Mouse (Mus musculus) left cerebral cortex, postnatal 36 days (tissue): Measurements from ENCODE around the gene D630045J12Rik. TPM values are rescaled to one million over a fixed set of nuclear protein-coding genes. Genes with fewer than 3 reads are reported as not detected.
A peak's percentile ranks its signal among the peaks of the same experiment; 100 is the strongest.

ENCODE experiments used
- DNase-seq, 2 experiments: peaks; one replicate each; pipeline ENCODE4 v3.0.0; 2021 to 2022; ENCODE audit warnings: low spot score in 2 of 2, mixed read lengths in 1 of 2
- intact Hi-C: fragments of 180-260 bp; cut with DNase I; formaldehyde crosslinking; loops from one replicate; pipeline ENCODE4 v1.15.1; 2025
- total RNA-seq, 2 experiments: library from RNA; stranded (reverse); gene quantifications; 2 replicates each; pipeline ENCODE4 v1.2.3; 2021

D630045J12Rik gene
- total RNA-seq, 2 experiments from 2014 or later = 34.7 to 48.6 TPM

DNA sequence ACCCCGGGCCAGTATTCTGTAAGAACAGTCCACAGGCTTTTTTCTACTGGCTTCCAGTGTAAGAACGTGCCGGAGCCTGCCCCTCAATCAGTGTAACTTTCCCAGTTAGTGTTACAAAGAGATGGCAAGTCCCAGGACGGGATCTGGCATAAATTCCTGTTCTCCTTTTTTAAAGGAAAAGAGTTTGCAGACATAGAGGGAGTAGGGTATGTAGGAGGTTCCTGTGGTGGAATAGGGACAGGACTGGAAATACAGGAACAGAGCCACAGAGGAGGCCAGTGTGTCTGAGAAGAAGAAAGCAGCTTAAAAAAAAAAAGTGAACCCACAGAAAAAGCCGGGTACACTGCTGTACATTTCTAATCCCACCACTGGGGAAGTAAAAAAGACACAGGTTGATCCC is 52.3 kb downstream of the D630045J12Rik start:
- intact Hi-C loops = no loop called here
- DNase-seq = no peak

DNA sequence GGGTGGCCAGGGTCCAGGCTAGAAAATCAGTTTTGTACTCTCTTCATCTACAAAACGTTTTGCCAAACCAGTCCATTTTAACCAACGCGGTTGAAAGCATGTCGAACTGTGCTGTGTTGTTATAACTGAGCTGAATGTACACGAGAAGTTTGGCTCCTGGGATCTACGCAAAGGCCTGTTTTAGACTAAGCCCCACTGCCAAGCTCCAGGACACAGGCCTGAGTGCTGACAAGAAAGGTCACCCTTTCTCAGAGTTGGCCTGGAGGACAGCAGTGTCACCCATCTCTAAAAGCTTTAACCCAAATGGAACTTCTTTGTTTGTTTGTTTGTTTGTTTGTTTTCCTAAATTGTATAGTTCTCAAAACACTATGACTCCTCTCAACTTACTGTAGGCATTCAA is 54.2 kb downstream of the D630045J12Rik start:
- DNase-seq = no peak
- intact Hi-C loops = loop anchor here (5.0 kb wide), 2 partner anchors 43 to 63 kb away; no protein-coding TSS in a partner anchor

GRCm38 (mm10) chr6:38198727-38199126 is 55.1 kb downstream of the D630045J12Rik start:
- no peak for DNase-seq
- intact Hi-C loops = loop anchor here (5.0 kb wide), 2 partner anchors 44 to 64 kb away; no protein-coding TSS in a partner anchor

- DNase-seq = peak; percentile 57 to 62
- intact Hi-C loops = loop anchor here (5.0 kb wide), 2 partner anchors 46 to 66 kb away; no protein-coding TSS in a partner anchor
Measured at GRCm38 (mm10) chr6:38196266-38197189, 57.3 kb downstream of the D630045J12Rik start.

DNA sequence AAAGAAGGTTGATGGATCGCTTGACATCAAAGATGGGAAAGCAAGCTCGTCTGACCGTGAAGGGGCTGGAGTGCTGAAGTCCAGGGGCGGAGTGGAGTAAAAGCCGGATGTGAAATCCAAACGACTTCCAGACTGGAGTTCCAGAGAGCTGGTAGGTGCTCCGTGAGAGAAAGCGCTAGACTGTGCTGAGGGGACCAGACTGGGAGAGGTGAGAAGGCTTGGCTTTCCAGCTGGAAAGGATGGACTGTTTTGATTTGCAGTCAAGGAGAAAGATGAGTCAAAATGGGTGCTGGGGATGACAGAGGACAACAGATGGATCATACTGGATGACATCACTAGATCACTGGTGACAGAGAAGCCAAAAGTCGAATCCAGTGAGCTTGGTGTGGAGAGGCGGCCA is 58.5 kb downstream of the D630045J12Rik start:
- intact Hi-C loops = loop anchor here (5.0 kb wide), 2 partner anchors 47 to 67 kb away; no protein-coding TSS in a partner anchor
- DNase-seq = no peak

- intact Hi-C loops = no loop called here
- no peak for DNase-seq
Measured at GRCm38 (mm10) chr6:38194046-38194445, 59.8 kb downstream of the D630045J12Rik start.

- intact Hi-C loops = no loop called here
- DNase-seq = no peak
Measured at GRCm38 (mm10) chr6:38192952-38193351, 60.9 kb downstream of the D630045J12Rik start.

DNA sequence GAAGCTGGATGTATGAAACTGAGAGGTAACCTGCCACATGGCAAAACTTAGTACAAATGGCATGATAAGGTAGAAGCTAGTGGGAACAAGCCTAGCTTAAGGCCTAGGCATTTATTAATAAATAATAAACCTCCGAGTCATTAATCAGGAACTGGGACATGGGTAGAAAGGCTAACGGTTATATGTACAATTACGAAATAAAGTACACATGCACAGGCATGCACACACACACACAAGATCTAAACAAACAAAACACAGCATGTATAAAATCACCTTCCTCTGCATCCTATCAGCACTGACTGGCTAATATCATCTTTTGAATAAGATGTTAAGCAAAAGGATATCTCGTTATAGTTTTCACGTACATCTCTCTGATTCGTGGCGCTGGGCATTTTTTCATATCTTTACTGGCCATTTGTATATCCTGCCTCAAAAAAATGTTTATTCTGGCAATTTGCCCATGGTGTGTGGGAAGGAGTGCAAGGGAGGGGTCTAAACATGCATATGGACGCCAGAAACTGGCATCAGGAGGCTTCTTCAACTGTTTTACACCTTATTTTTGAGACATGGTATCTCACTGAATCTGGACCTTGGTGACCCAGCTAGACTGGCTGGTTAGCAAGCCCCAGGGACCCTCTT is 67.4 kb downstream of the D630045J12Rik start:
- no peak for DNase-seq
- intact Hi-C loops = no loop called here

DNA sequence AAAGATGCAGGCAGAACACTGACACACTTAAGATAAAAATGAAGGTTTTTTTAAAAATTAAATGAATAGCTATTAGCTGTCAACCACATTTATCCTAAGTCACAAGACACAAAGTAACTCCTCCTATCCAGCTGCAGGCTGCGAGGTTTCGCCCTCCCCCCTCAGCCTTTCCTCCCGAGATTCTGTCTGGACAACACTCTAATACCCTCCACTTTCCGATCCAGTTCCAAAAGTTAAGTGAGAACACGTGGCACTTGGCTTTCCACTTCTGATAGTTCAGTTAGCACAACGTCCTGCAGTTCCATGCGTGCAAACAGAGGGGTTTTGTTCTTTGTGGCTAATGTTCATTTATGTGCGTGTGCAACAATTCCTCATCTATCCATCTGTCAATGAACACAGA is 69.0 kb downstream of the D630045J12Rik start:
- intact Hi-C loops = no loop called here

DNA sequence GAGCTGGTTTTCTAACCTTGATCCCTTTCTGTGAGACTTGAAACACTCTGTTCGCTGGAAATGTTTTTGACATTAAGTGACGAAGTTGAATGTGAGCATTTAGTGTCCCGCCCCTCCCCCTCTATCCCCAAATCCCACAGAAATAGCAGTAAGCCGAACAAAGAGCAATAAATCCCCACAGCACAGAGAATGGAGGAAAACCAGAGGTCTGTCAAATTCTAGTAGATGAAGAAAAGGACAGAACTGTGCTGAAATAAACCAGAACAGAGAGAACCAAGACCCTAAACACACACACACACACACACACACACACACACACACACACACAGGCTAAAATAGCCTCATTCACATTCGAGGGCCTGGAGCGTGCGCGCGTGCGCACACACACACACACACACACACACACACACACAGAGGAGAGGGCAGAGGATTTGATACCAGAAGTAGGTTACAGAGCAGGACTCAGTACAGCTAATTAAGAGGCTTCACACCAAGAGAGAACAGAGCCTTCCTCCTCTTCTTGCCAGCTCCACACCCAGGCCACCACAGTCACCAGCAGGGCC is 72.0 kb downstream of the D630045J12Rik start:
- no peak for DNase-seq

More for the DNA sequence above, 69.0 kb downstream of the D630045J12Rik start:
- DNase-seq = no peak

DNA sequence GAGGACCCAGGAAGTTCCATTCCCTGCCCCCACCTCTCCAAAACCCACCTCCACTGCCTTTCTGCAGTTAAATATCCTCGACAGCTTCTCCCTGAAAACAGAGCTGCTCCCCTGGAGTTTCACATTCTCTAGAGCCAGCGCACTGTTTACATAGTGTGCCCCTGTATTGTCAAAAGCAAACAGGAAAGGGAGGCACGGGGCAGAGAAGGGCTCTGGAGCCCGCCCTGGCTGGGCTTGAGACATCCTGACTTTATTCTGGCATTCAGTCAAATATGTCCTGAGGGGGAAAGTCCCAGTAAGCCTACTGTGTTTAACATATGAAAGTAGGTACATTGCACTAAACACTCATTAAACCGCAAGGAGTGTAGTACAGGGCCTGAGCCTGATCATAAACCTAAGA is 73.1 kb downstream of the D630045J12Rik start:
- no peak for DNase-seq

More for the DNA sequence above, 72.0 kb downstream of the D630045J12Rik start:
- intact Hi-C loops = no loop called here

DNA sequence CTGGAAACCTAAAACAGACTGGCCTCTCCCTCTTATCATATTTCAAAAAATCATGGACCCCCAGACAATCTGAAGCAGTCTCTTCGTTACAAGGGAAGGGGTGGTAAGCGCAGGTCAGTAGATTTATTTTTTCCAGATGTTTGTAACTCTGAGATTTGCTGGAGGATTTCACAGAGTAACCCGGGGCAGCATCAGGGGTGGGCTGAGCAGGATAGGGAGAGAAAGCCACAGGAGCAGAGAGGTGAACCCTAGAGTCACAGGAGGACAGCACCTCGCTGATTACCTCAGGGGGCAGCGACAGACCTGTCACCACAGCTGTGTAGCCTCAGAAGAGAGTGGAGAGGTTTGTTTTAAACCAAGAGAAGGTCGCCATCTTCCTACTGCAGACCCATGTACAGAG is 88.4 kb downstream of the D630045J12Rik start:
- intact Hi-C loops = loop anchor here (10.0 kb wide), 1 partner anchor 89 kb away; the partner anchor contains the start of gene D630045J12Rik
- DNase-seq = no peak

More for the DNA sequence above, 73.1 kb downstream of the D630045J12Rik start:
- intact Hi-C loops = no loop called here

DNA sequence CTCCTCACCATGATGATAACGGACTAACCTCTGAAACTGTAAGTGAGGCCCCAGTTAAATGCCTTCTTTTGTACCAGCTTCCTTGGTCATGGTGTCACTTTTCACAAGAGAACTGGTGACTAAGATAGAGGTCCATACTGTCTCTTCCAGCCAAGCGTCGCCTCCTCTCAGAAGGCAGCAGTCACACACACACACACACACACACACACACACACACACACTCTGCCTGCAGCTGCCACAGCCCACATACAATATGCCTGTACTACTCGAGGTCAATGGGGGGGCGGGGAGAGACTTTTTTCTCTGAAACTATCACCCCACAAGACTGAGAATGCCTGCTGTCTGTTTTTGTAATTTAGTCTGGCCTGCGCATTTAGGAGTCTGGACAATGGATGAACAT is 89.1 kb downstream of the D630045J12Rik start:
- peak in 1 of 2 experiments; percentile 22 for DNase-seq
- intact Hi-C loops = loop anchor here (10.0 kb wide), 1 partner anchor 90 kb away; the partner anchor contains the start of gene D630045J12Rik

DNA sequence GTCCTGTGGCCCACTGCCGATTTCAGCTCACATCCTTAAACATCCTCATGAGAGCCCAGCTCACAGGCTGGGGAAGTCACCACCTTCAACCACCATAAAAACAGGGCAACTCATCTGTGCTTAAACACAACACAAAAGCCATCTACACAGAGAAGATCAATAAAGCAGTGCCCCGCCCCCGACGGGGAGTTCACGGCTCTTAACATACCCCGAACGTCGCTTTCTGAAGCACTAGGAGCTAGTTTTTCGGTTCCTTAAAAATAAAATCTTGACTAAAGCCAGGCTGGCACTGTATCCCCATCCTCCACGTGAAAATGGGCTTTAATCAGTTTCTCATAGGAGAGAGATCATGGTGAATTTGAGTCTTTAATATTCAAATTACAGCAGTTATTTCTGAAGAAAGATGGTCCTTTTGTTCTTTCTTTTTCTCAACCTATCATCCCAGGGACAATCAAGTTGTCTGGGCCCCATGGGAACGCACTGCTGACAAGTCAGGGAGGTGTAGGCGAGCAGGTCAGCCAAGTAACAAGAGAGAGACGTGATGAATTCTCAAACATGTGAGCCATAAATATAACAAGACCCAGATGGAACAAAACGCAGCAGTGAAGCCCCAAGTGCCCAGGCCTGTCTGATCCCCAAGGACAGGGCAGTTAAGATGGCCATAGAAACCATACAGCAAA is 90.8 kb downstream of the D630045J12Rik start:
- intact Hi-C loops = loop anchor here (10.0 kb wide), 1 partner anchor 92 kb away; the partner anchor contains the start of gene D630045J12Rik
- DNase-seq = no peak

- no peak for DNase-seq
Measured at GRCm38 (mm10) chr6:38160556-38160955, 93.3 kb downstream of the D630045J12Rik start.

DNA sequence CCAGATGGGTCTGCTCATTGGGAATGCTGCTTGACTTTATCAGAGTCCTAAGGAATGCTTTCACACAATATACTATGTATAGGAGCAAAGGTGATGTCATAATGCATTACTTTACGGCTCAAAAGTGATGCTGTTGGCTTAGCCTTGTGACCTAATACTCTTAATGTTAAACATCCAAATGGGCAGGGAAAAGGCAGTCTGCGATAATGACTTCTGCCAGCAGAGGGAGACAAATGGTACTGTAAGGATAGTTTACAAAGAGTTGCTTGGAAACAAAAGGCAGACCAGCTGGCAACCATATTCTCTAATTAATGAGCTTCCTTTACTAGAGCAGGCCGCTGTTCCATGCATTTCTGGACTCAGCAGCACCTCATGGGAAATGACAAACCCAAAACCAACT is 93.7 kb downstream of the D630045J12Rik start:
- peak; percentile 53 to 74 for DNase-seq
- intact Hi-C loops = loop anchor here (1.0 to 10.0 kb wide), 2 partner anchors 95 to 169 kb away; partner anchors contain the start of gene D630045J12Rik

More at GRCm38 (mm10) chr6:38160556-38160955, 93.3 kb downstream of the D630045J12Rik start:
- intact Hi-C loops = loop anchor here (1.0 to 10.0 kb wide), 2 partner anchors 94 to 169 kb away; partner anchors contain the start of gene D630045J12Rik

DNA sequence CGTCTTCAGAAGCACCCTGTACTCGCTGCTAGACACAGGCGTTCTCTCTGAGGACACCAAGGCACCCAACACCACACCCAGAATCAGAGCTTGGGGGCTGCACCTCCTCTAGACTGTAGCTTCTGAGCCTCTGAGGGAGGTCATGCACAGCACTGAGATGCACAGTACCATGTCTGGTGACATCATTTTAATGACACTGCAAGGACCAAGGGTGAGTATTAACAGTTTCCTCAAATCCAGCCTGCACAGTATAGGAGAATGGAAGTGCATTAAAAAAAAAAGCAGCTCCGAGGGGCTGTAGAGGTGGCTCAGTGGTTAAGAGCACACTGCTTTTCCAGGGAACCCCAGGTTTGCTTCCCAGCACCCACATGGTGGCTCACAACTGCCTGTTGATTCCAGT is 94.2 kb downstream of the D630045J12Rik start:
- no peak for DNase-seq
- intact Hi-C loops = no loop called here

DNA sequence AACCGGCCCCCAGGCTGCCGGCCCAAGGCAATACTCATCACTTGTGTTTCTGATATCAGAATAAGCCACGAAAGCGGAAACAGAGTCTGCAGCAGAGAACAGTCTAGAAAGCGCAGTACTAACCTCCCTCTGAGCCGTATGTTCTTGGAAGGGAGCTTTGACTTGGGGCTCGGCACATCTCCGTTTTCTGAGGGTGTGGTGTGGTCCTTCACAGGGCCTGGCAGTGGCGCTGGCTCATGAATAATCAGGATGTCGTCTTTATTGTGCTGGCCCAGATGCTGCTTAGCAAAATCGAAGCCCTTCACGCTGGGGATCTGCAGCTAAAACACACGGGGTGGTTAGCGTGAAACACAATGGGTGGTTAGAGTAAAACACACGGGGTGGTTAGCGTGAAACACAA is 95.9 kb downstream of the D630045J12Rik start:
- intact Hi-C loops = no loop called here
- no peak for DNase-seq

DNA sequence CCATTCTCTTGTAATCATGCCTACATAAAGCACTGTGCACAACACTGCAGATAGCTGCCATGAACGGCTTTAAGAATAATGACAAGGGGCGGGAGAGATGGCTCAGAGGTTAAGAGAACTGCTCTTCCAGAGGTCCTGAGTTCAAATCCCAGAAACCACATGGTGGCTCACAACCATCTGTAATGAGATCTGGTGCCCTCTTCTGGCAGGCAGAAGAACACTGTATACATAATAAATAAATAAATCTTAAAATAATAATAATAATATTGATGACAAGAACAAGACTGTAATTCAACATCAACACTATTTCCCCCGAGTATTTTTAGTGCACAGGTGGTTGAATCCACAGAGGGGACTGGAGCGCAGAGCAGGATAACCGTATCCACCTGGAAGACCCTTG is 97.6 kb downstream of the D630045J12Rik start:
- DNase-seq = no peak
- intact Hi-C loops = no loop called here
